Mouse (Mus musculus): ENCODE measurements at regions not wholly inside any gene's neighbourhood (a gene's known extent, or its start where the extent isn't known, plus 50 kb on each side); places are given as distances from the start of the nearest gene placed in this dataset.

GRCm38 (mm10) chr10:6686081-6686474 is 72.2 kb upstream of the Oprm1 start:
- no peak for DNase-seq (ENCODE audit: low spot score)
- Histone ChIP-seq H3K27me3 (ENCODE audit: insufficient read depth, poor library complexity, severe bottlenecking) (no peaks in the 10 kb centered on the region), H3K4me3 (no peak overlapping the region), H3K4me1 (no peaks in the 10 kb centered on the region), H3K36me3 (no peaks in the 10 kb centered on the region), H3K9me3 (no peaks in the 10 kb centered on the region), H3K27ac (no peak overlapping the region)
- WGBS: 74% methylated on average over 1 of the region's 1 CpGs
